ENCODE assay signal across 19 mouse cellular contexts in the genomic region with DNA sequence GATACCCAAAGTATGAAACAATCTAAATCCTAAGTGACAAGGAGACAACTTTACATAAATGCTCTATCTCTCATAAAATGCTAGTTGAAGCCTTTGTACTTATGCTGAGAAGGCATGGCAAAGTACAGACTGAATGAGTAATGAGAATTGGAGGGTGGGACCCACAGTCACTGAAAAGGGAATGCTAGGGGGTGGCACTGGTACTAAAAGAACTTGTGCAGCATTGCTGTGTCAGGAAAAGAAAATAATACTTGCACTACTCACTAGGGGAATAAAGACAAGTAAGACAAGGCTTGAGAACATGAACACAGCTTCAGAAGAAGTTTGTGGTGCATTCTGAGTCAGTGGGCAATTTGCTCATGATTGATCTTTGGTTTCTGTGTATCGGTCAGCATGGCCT.
"Had no signal": no experiment of that assay in that cellular context is flagged by ENCODE, and none has a peak within 500 bp of the region (broad histone marks: within the 10 kb centered on the region; RNA-seq: fewer than 3 reads in every experiment).

No protein-coding gene starts in this region.

- ATAC-seq: midbrain, embryonic 16.5 days had no signal

- H3K27ac ChIP-seq: liver, embryonic 14.5 days; midbrain, embryonic 10.5 days; neural tube, embryonic 13.5 days; neural tube, embryonic 15.5 days had no signal

- DNase-seq: lung, adult 18-20 months; lung, embryonic 14.5 days; lung, postnatal 10 days; lung, postnatal 4 days; midbrain, embryonic 14.5 days; retina, postnatal 1 day; right cerebral cortex, adult 18-20 months; right cerebral cortex, postnatal 25 days; right cerebral cortex, postnatal 4 days; spleen, adult 18-20 months; thymus, adult 18-20 months; thymus, postnatal 14 days; thymus, postnatal 4 days had no signal

- H3K4me3 ChIP-seq: midbrain, embryonic 10.5 days; myocyte; neural tube, embryonic 13.5 days; neural tube, embryonic 15.5 days had no signal

- H3K9me3 ChIP-seq: neural tube, embryonic 15.5 days had no signal

- H3K9ac ChIP-seq: liver, embryonic 14.5 days; lung, embryonic 14.5 days; neural tube, embryonic 13.5 days; neural tube, embryonic 15.5 days had no signal

- H3K4me2 ChIP-seq: lung, embryonic 14.5 days; neural tube, embryonic 13.5 days; neural tube, embryonic 15.5 days had no signal

- H3K27me3 ChIP-seq: neural tube, embryonic 13.5 days; neural tube, embryonic 15.5 days had no signal

- H3K36me3 ChIP-seq: neural tube, embryonic 13.5 days; neural tube, embryonic 15.5 days had no signal
